Mouse (Mus musculus) activated CD4-positive, CD25-positive, alpha-beta regulatory T cell, adult 4 months (primary cell): ENCODE measurements around the gene Ppm1g. TPM values are rescaled to one million over a fixed set of nuclear protein-coding genes. Genes with fewer than 3 reads are reported as not detected.

Source experiments
- ATAC-seq: one replicate; pipeline ENCODE4 v1.8.0; 2017
- polyA plus RNA-seq, 2 experiments: library from polyadenylated mRNA; unstranded; fragments of 100-300 nt; shearing (Covaris generic); gene quantifications; one replicate each; pipeline ENCODE4 v1.2.1; 2017

Gene Ppm1g
- polyA plus RNA-seq, 2 experiments from 2014 or later = 57.8 to 69.6 TPM

GRCm38 (mm10) chr5:31192045-31192938 is 28.2 kb downstream of the Ppm1g start:
- no peak for ATAC-seq

DNA sequence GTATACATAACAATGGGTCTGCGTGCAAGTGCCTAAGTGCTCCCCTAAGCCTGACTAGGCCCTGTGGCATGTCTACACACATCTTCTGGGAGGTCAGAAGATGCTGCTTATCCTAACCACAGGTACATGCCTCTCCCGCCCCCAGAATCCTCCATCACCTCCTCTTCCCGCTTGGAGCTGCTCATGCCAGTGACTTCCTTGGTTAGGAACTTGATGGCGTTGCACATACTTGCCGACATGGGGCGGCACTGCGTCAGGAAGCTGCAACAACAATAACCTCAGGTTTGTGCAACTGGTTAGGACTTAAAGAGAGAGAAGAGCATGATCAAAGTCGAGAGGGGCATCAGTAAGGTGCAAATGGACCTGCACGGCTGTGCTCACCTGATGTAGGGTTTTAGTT is 30.3 kb downstream of the Ppm1g start:
- no peak for ATAC-seq

DNA sequence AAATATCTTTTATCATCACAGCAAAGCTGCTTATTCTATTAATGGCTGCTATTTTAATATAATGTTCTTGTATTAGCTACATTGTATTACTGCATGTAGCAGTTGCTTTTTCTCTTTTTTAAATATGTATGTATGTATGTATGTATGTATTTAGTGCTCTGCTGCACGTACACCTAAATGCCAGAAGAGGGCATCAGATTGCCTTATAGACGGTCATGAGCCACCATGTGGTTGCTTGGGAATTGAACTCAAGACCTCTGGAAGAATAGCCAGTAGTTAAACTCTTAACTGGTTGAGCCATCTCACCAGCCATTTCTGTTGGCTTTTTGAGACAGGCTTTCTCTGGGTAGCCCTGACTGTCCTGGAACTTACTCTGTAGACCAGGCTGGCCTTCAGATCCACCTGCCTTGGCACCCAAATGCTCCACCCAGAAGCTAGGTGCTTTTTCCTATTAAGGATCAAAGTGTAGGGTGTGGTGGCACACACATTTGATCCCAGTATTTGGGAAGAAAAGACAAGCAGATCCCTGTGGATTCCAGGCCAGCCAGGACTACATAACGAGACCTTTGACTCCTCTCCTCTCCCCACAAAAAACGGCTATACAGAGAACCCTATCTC is 32.2 kb downstream of the Ppm1g start:
- no peak for ATAC-seq

- ATAC-seq = no peak
These were observed 36.8 kb downstream of the Ppm1g start for GRCm38 (mm10) chr5:31183678-31184077.

GRCm38 (mm10) chr5:31181183-31181770 is 39.2 kb downstream of the Ppm1g start:
- ATAC-seq = no peak

- ATAC-seq = peak; percentile 95
These were observed 40.5 kb downstream of the Ppm1g start, which contains the start of the genes Gm29609 and Gtf3c2 for GRCm38 (mm10) chr5:31179766-31180630. Gm29609 (minus strand) TSS chr5:31179911. Gtf3c2 (minus strand) TSS chr5:31180144.

- peak; percentile 13 for ATAC-seq
These were observed 41.2 kb downstream of the Ppm1g start for GRCm38 (mm10) chr5:31179301-31179765.

DNA sequence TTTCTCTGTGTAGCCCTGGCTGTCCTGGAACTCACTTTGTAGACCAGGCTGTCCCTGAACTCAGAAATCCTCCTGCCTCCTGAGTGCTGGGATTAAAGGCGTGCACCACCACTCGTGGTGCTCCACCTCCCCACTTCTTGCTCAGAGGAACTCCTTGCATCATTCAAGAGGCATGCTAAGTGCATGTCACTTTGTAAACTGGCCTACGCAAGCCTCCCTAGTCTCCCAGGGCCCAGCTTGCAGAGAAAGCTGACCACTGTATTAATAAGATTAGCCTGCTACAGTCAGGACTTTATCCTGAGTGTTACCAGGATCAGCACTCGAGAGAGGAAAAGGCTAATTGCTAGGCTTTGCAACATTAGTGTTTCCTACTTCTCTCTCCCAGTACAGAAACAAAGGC is 51.9 kb downstream of the Ppm1g start:
- ATAC-seq = no peak

DNA sequence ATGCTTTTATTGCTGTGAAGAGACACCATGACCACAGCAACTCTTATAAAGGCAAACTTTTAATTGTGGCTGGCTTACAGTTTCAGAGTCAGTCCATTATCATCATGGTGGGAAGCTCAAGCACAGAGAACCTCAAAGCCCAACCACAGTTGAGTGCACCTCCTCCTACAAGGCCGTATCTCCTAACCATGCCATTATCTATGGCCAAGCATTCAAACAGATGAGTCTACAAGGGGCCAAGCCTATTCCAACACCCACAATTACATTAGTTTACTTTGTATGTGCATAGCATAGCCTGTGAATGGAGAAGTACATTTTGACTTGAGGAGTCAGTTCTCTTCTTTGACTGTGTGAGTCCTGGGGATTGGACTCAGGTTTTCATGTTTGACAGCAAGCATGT is 55.6 kb downstream of the Ppm1g start:
- no peak for ATAC-seq

GRCm38 (mm10) chr5:31162462-31162861 is 58.0 kb downstream of the Ppm1g start:
- no peak for ATAC-seq

GRCm38 (mm10) chr5:31154152-31154553 is 66.3 kb downstream of the Ppm1g start, which contains the start of gene Mpv17:
Mpv17 (minus strand) TSS chr5:31154251.
- ATAC-seq = peak; percentile 96

DNA sequence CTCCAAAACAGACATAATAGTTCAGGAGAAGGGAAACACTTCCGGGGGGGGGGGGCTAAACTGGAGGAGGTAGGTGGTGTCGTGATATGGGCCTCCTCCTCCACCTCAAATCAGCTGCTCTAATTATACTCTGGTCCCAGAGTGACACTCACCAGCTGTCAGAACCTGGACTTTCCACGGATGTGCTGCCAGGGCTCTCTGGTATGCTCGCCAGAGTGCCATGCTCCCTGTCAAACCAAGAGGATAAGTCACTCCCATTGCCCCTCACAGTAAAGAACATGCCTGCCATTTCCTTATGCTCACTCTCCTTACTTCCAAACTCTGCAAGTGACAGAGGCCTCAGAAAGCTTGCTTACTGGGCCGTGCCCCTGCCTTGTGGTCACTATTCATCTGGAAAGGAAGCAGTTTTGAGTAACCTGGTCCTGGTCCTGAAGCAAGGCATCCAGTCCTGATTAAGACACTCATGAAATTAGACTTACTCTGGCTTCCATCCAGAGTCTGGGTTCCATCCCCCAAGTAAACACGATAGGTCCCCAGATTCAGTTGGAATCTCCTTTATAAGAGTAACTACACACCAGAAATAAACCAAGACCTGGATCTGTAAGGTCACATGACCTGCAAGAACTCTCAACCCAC is 66.9 kb downstream of the Ppm1g start:
- ATAC-seq = no peak

Other genes starting within 250 kb of the Ppm1g start
- 10 to 100 TPM; 80.2 to 81.8 TPM for gene Atraid, start 172.4 kb downstream of the Ppm1g start, polyA plus RNA-seq
- 1 to 10 TPM; 2.7 to 3.2 TPM for gene Slc5a6, start 171.8 kb downstream of the Ppm1g start, polyA plus RNA-seq
- 1 to 10 TPM; 5.7 to 9.7 TPM for gene Cad, start 165.9 kb downstream of the Ppm1g start, polyA plus RNA-seq
- gene Dnajc5g, start 114.4 kb downstream of the Ppm1g start, polyA plus RNA-seq = under 1 TPM in 1 of 2 experiments, not detected in 1; 0.28 TPM
- not detected for gene Slc30a3, start 112.5 kb downstream of the Ppm1g start, polyA plus RNA-seq
- not detected for gene Trim54, start 104.0 kb downstream of the Ppm1g start, polyA plus RNA-seq
- gene Ucn, start 81.9 kb downstream of the Ppm1g start, polyA plus RNA-seq = not detected
- gene Mpv17, start 66.4 kb downstream of the Ppm1g start, polyA plus RNA-seq = 10 to 100 TPM; 44.0 to 44.5 TPM
- gene Gm29609, start 40.8 kb downstream of the Ppm1g start, polyA plus RNA-seq = 1 to 10 TPM; 1.6 to 2.3 TPM
- gene Gtf3c2, start 40.5 kb downstream of the Ppm1g start, polyA plus RNA-seq = 10 to 100 TPM; 64.6 to 66.3 TPM
- 100 to 1,000 TPM in 1 of 2 experiments, 10 to 100 TPM in 1; 99.1 to 123 TPM for gene Snx17, start 27.5 kb downstream of the Ppm1g start, polyA plus RNA-seq
- 10 to 100 TPM; 37.6 to 41.9 TPM for gene Eif2b4, start 27.3 kb downstream of the Ppm1g start, polyA plus RNA-seq
- gene Zfp513, start 18.4 kb downstream of the Ppm1g start, polyA plus RNA-seq = 1 to 10 TPM; 2.4 to 4.4 TPM
- gene Nrbp1, start 20.2 kb upstream of the Ppm1g start, polyA plus RNA-seq = 10 to 100 TPM; 90.1 to 91.2 TPM
- gene Gm9970, start 20.5 kb upstream of the Ppm1g start, polyA plus RNA-seq = not detected
- gene Krtcap3, start 31.0 kb upstream of the Ppm1g start, polyA plus RNA-seq = 10 to 100 TPM; 26.6 to 35.5 TPM
- gene Ift172, start 70.4 kb upstream of the Ppm1g start, polyA plus RNA-seq = 1 to 10 TPM; 2.6 to 7.2 TPM
- gene Fndc4, start 75.4 kb upstream of the Ppm1g start, polyA plus RNA-seq = not detected
- not detected for gene Gckr, start 76.8 kb upstream of the Ppm1g start, polyA plus RNA-seq
- 10 to 100 TPM; 25.5 to 33.0 TPM for gene Zfp512, start 231.7 kb upstream of the Ppm1g start, polyA plus RNA-seq